Mouse (Mus musculus) B cell, adult 2 months (primary cell): Measurements from ENCODE around the gene Pwp2.

ENCODE experiments used
- DNase-seq, 2 experiments: peaks; one replicate each; pipeline ENCODE4 v3.0.0; 2022

Pwp2 gene

GRCm38 (mm10) chr10:78169281-78170042 is 15.5 kb downstream of the Pwp2 start, which contains the start of gene D10Jhu81e:
Gene D10Jhu81e (minus strand): TSS chr10:78169782.
- DNase-seq: peak; percentile 100

GRCm38 (mm10) chr10:78168792-78169191 is 16.2 kb downstream of the Pwp2 start:
- no peak for DNase-seq

- DNase-seq: no peak
These were observed 17.2 kb downstream of the Pwp2 start for GRCm38 (mm10) chr10:78167775-78168174.

- DNase-seq: no peak
These were observed 17.6 kb downstream of the Pwp2 start for GRCm38 (mm10) chr10:78167333-78167732.

- DNase-seq: no peak
These were observed 19.5 kb downstream of the Pwp2 start for GRCm38 (mm10) chr10:78165256-78166005.

GRCm38 (mm10) chr10:78164786-78165185 is 20.2 kb downstream of the Pwp2 start:
- DNase-seq: no peak

- peak; percentile 86 to 87 for DNase-seq
These were observed 21.0 kb downstream of the Pwp2 start for GRCm38 (mm10) chr10:78163923-78164322.

- DNase-seq: no peak
These were observed 21.7 kb downstream of the Pwp2 start for GRCm38 (mm10) chr10:78163241-78163640.

GRCm38 (mm10) chr10:78162646-78163045 is 22.3 kb downstream of the Pwp2 start:
- no peak for DNase-seq

GRCm38 (mm10) chr10:78161096-78161495 is 23.9 kb downstream of the Pwp2 start:
- no peak for DNase-seq

GRCm38 (mm10) chr10:78160369-78161095 is 24.4 kb downstream of the Pwp2 start:
- DNase-seq: peak; percentile 67 to 69

- DNase-seq: peak; percentile 88 to 89
These were observed 25.0 kb downstream of the Pwp2 start for GRCm38 (mm10) chr10:78159906-78160305.

- DNase-seq: peak; percentile 81 to 82
These were observed 25.6 kb downstream of the Pwp2 start for GRCm38 (mm10) chr10:78159252-78159878.

- DNase-seq: no peak
These were observed 26.9 kb downstream of the Pwp2 start for GRCm38 (mm10) chr10:78158041-78158440.

GRCm38 (mm10) chr10:78156926-78157325 is 28.0 kb downstream of the Pwp2 start:
- DNase-seq: no peak

GRCm38 (mm10) chr10:78148834-78149766 is 35.8 kb downstream of the Pwp2 start:
- DNase-seq: peak; percentile 55 to 56

- no peak for DNase-seq
These were observed 37.0 kb downstream of the Pwp2 start for GRCm38 (mm10) chr10:78147908-78148441.

- no peak for DNase-seq
These were observed 41.0 kb downstream of the Pwp2 start for GRCm38 (mm10) chr10:78143727-78144505.

GRCm38 (mm10) chr10:78140843-78141242 is 44.1 kb downstream of the Pwp2 start:
- no peak for DNase-seq

- no peak for DNase-seq
These were observed 44.7 kb downstream of the Pwp2 start for GRCm38 (mm10) chr10:78140251-78140600.
